Mouse (Mus musculus) monocyte, adult 5-6 weeks (primary cell): Measurements from ENCODE around the gene Uba3. TPM values are rescaled to one million over a fixed set of nuclear protein-coding genes. Genes with fewer than 3 reads are reported as not detected.

ENCODE experiments used
- ATAC-seq: fragments of 153-309, 156-312 bp; replicated peaks from 2 replicates; pipeline ENCODE4 v1.8.0; 2017; ENCODE audit warnings: mild to moderate bottlenecking; ENCODE audit not compliant: low TSS enrichment, insufficient number of reproducible peaks, severe bottlenecking, poor library complexity, low FRiP score
- total RNA-seq: library from RNA; stranded (forward); fragments of 200-1000, 200-491, 200-594 nt; gene quantifications from 3 replicates; pipeline ENCODE4 v1.2.3, GENCODE M21; 2017

Uba3 gene
- total RNA-seq, 1 experiment from 2014 or later: 97.2 TPM

DNA sequence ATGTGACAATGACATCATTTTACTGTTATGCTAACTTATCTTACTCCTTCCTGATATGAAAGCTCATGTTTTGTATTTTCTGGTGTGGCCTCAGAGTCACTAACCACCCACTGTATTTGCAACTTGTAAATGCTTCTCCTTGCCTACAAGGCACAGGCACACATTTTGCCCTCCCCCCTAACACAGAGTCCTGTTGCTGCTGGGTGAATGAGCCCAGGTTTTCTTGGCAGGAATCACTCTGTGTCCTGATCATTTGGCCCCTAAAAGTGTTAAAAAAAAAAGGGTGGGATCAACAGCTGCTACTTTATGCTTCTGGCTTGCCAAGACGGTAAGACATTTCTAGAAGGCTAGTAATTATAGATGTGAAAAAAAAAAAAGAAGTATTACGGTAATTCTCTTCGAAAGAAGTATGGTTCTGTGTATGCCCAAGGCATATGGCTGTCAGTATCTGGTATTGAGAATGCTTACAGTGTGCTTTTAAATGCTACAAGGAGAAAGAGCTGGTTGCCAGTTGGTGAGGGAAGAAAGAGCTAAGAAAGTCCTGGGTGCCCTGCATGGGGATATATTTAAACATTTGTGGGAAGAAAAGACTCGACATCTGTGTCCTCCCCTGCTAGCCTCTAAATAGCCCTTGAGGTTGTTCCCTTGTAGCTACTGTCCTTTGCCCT is 10.8 kb upstream of the Uba3 start:
- no peak for ATAC-seq

DNA sequence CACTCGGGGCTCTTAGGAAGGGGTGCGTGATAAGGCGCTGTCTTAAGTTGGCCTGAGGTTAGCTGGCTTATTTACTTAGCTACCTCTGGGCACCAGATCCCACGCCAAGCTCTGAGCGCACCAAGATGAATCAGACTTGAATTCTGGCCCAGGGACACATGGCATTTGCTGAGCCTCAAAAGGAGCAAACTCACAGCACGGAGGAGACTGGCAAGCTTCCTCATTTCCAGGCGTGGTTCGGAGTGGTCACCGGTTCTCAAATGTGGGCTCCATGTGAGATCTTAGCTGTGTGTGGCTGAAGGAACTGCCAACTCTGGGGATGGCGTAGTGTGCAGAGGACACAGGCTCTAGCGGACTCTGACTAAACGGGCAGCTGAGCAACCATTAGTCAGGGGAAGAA is 6.5 kb upstream of the Uba3 start:
- ATAC-seq: peak; percentile 62

- 0 out of 2 replicates have a peak, but pooled peaks have one; percentile 32 for ATAC-seq
Observed at GRCm38 (mm10) chr6:97210962-97211601, 5.6 kb upstream of the Uba3 start.

DNA sequence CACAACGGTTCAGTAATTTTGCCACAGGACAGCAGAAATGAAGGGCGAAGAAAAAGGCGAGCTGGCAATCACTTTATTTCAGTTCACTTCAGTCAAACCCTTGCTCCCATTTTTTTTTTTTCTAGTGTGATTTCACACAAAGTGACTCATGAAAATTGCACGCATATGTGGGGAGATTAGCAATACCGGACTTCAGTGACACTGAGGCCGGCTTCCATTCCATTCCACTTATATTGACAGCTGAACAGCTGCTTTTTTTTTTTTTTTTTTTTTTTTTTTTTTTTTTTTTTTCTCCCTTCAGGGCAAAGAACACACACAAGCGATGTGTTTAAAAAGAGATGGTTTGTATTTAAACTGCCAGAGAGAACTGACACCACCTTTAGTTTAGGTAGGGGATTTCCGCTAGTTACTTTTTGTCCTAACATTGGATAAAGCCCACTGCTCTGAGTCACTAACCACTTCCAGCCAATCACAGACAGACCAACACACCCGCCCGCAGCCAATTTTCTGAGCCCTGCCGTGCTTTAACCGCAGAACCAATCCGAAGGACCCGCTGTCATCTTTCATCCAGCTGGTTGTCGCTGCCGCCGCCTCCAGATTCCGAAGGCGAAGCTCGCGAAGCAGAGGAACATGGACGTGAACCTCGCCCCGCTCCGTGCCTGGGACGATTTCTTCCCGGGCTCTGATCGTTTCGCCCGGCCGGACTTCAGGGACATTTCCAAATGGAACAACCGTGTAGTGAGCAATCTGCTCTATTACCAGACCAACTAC is 4.9 kb upstream of the Uba3 start, which contains the start of gene Arl6ip5:
Gene Arl6ip5 (plus strand): TSS at position 499 of the 771 bp plus-strand sequence.
- ATAC-seq: peak; percentile 85

DNA sequence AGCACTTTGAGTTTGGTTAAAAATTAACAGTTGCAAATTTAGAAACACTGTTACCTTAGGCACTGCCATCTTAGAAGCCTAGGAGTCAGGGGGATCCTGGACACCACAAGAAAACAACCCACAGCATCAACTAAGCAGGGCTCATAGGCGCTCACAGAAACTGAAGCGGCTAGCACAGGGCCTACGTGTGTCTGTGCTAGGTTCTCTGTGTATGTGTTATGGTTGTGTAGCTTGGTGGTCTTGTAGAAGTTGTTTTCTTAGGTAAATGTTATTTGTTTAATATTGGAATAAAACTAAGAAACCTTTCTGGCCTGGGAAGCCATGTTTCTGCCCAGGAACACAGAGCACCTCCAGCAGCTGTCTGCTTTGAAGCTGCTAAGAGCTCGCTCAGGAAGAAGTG is 4.3 kb upstream of the Uba3 start:
- no peak for ATAC-seq

GRCm38 (mm10) chr6:97209201-97209600 is 3.8 kb upstream of the Uba3 start:
- no peak for ATAC-seq

- no peak for ATAC-seq
Observed at GRCm38 (mm10) chr6:97208406-97208805, 3.0 kb upstream of the Uba3 start.

DNA sequence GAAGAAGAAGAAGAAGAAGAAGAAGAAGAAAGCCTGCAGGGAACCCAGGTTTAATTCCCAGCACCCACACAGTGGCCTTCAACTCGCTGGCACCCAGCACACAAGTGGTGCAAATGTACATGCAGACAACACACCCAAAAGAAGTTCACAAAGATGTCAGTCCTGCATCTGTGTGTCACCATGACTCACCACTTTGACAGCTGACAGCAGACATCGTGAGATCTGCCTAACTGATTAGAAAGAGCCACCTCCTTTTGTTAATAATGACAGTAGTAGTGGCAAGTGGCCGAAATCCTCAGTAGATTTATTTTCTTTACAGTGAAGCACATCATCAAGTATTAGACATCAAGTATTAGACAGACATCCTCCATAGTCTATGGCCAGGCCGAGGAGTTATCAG is 1.6 kb upstream of the Uba3 start:
- no peak for ATAC-seq

- ATAC-seq: no peak
Observed at GRCm38 (mm10) chr6:97204952-97205351, 495 bp downstream of the Uba3 start.

DNA sequence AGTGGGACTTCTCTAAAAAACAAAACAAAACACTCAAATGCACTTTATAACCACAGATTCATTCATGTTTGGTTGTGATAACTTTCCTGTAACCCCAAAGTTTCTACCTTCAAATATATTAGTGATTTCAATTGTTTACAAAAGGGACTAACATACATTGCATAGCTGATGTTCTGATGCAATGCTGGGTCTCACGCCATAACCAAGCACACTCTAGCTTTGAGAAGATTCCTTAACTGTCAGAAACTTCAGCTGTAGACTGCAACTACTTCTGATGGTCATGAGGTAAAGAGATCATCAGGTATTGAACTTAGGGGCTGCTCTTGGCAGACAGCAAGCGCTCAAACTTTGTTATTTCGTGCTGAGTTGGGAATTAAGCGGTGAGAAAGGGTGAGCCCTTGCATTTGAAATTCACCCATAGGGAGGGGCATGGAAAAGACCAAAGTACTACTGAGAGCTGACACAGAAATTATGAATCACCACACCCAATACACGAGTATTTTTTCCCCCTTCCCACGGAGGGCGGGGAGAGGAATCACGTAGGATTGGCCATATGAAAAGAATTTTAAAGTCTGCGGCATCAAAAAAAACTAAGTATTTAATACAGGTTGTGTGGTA is 1.1 kb downstream of the Uba3 start:
- no peak for ATAC-seq

GRCm38 (mm10) chr6:97202477-97202876 is 3.0 kb downstream of the Uba3 start:
- no peak for ATAC-seq

DNA sequence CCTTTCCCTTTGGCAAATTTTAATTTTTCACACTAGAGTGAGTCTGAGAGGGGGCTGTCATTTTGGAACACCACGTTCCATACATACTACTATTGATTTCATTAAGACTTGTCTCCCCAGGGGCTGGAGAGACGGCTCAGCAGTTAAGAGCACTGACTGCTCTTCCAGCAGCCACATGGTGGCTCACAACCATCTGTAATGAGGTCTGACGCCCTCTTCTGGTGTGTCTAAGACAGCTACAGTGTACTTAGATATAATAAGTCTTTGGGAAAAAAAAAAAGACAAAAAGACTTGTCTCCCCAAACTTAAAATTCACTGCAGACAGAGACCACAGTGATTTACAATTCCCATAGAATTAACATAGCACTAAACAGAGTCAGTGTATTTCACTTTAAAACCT is 5.0 kb downstream of the Uba3 start:
- ATAC-seq: no peak

DNA sequence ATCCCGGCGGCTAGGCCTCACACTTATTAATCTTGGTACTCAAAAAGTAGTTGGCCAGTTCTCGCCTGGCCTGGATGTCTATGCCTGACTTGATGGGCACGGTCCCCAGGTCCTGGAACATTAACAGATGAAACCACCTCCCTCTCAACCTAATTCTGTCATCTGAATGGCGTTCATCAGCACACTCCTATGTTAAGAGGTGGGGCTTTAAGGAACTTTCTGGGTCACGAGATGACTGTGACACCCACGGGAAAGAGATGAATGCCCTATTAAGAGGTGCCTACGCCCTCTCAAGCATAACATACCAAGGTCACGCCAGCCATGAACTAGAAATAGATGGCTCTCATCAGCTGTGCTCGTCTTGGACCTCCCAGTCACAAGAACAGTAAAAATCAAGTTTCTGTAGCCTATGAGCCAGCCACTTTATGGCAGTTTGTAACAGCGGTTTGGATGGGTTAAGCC is 26.0 kb downstream of the Uba3 start:
- peak; percentile 44 for ATAC-seq

DNA sequence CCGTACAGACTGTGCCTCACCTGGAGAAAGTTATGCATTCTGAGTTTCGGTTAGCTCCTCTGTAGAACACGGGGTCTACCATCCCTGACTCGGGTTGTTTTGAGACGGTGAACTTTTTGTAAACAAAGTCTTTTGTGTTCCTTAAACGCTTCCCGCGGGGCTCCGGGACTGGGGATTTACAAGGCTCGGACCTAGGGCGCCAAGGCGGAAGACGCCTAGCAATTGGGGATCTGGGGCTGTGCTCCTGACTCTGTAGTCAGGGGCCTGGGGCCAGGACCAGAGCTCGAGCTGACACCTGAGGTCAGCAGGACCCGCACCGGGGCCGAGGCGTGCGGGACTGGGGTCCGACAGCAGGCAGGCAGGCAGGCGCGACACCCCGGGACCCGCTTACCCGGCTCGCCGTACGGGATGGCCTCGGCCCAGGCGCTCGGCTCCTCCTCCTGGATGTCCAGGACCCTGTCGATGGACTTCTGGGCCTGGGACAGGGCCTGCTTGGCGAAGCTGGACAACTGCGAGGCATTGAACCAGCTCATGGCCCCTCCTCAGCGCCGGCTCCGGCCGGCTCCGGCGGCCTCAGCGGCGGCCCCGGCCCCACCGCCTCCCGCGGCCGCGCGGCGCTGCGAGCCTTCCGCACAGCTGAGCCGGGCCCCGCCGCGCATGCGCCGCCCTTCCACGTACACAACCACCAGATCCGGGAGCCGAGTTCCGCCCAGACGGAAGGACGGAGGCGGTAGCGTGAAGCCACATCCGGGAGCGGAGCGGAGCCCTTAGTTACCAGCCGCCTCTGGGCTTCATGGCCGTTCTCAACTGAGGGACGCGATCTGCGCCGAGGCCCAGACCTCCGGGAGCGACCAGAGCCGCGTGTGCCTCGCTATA is 26.7 kb downstream of the Uba3 start, which contains the start of gene Tmf1:
Gene Tmf1 (minus strand): TSS at position 632 of the 876 bp plus-strand sequence.
- peak; percentile 97 for ATAC-seq

- ATAC-seq: no peak
Observed at GRCm38 (mm10) chr6:97175716-97176115, 29.7 kb downstream of the Uba3 start.

- no peak for ATAC-seq
Observed at GRCm38 (mm10) chr6:97150156-97150555, 55.3 kb downstream of the Uba3 start.

DNA sequence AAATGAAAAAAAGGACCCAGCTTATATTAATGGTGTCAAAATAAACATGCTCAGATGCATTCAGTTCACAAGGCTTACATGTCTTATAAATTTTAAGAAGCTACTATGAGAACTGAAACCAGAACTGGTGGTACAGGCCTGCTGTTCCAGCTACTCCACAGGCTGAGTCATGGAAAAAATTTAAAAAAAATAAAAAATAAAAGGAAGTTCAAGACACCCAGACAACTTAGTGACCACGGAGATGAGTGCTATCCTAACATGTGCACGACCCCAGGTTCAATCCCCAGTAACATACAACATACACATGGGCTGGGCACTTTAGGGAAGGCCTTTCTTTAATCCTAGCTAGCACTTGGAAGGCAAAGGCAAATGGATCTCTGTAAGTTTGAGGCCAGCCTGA is 55.7 kb downstream of the Uba3 start:
- no peak for ATAC-seq
